Mouse (Mus musculus) kidney, adult 18-20 months (tissue): Measurements from ENCODE around the gene Rrnad1.

Source experiments
- DNase-seq: peaks from one replicate; pipeline ENCODE4 v3.0.0; 2021

Rrnad1 gene

DNA sequence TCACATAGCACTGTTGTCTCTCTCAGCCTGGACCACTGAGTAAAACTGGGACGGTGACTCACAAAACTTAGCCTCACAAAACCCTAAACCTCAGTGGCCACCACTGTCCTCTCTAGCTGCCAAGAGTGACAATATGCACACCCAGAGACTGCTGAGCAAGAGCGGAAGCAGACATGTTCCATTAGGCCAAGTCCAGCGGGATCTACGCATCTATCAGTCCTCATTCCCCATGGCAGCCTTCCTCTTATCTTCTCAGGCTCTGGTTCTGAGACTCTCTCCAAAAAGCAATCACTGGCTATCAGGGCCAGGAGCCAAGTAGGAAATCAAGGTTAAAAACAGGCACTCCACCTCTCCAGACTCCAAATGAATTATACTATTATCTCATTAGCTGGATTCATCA is 52.8 kb downstream of the Rrnad1 start:
- no peak for DNase-seq
